Mouse (Mus musculus) heart, embryonic 16.5 days (tissue): Measurements from ENCODE around the gene Mcl1. TPM values are rescaled to one million over a fixed set of nuclear protein-coding genes. Genes with fewer than 3 reads are reported as not detected.
"Not testable (repeated sequence)": the region's sequence is repeated elsewhere in the genome, so short reads cannot be mapped to it uniquely, and the experiment has no call there.

Experiments
- ATAC-seq: fragments of 200-750 bp; cut with Nextera tagmentation; replicated peaks from 2 replicates; pipeline ENCODE4 v1.8.0; 2017; ENCODE audit warnings: moderate number of reproducible peaks; ENCODE audit not compliant: insufficient read depth, low FRiP score; ENCODE audit errors: extremely low read depth
- H3K27ac ChIP-seq: fragments of 300-500 bp; sonication (generic); 2 replicates; pipeline ENCODE4 v1.5.1; 2014; ENCODE audit warnings: mild to moderate bottlenecking, low read length, control low read depth, moderate library complexity
- H3K27me3 ChIP-seq: fragments of 300-500 bp; sonication (generic); 2 replicates; pipeline ENCODE4 v1.6.1; 2014; ENCODE audit warnings: low read length, mixed read lengths; ENCODE audit not compliant: control insufficient read depth, insufficient read depth
- H3K36me3 ChIP-seq: fragments of 300-500 bp; sonication (generic); 2 replicates; pipeline ENCODE4 v1.6.1; 2014; ENCODE audit not compliant: control insufficient read depth, insufficient read depth
- H3K4me1 ChIP-seq: fragments of 300-500 bp; sonication (generic); 2 replicates; pipeline ENCODE4 v1.6.1; 2014; ENCODE audit warnings: low read length, mixed read lengths; ENCODE audit not compliant: control insufficient read depth, insufficient read depth
- H3K4me2 ChIP-seq: fragments of 300-500 bp; sonication (generic); 2 replicates; pipeline ENCODE4 v1.6.1; 2014; ENCODE audit warnings: low read depth, mild to moderate bottlenecking, control low read depth, low read length
- H3K4me3 ChIP-seq: fragments of 300-500 bp; sonication (generic); 2 replicates; pipeline ENCODE4 v1.5.1; 2014; ENCODE audit warnings: mild to moderate bottlenecking, control low read depth, low read length
- H3K9ac ChIP-seq: fragments of 300-500 bp; sonication (generic); 2 replicates; pipeline ENCODE4 v1.6.1; 2014; ENCODE audit warnings: low read length, control low read depth
- H3K9me3 ChIP-seq: fragments of 300-500 bp; sonication (generic); replicated peaks from 2 replicates; pipeline ENCODE4 v1.6.1; 2016; ENCODE audit warnings: low read length; ENCODE audit not compliant: control insufficient read depth
- WGBS: fragments of 180-500 bp; shearing (Covaris S2); extraction: QIAGEN DNeasy Blood & Tissue Kit; methylation state at CpG from one replicate; pipeline ENCODE4 v1.1.7; 2014; 5-methylcytosine and 5-hydroxymethylcytosine counted together
- polyA plus RNA-seq: library from polyadenylated mRNA; unstranded; fragments of >200 nt; fragmentation: Nextera tagmentation; extraction: Ambion mirVana; gene quantifications from 2 replicates; pipeline ENCODE4 v1.2.1, GENCODE M21; 2015

Gene Mcl1
- 31.9 and 38.3 TPM in 2 replicates for polyA plus RNA-seq

DNA sequence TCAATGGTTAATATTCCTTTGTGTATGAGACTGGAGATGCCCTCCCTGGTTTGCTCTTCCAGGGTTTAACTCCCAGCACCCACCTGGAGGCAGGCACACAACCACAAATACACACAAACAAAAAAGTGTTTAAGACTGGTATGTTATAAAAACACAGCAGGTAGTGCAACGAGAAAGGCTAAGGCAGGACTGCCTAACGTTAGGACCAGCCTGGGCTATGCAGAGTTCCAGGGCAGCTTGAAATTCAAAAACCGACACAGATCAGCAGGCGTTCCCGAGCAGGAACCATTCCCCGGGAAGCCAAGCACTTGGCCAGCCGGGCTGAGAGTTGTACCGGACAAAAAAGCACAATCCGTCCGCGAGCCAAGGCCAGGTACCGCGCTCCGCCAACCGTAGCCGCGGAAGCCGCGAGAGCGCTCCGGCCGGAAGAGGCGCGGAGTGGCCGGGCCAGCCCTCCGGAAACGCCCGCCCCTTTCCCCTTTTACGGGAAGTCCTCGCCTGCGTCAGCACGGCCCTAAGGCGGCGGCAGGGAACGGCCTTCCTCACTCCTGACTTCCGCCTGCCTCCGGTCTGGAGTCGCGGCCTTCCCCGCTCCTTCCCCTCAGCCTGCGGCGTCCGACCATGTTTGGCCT, at the start of gene Mcl1:
Gene Mcl1, plus strand, starts transcription at position 553 of the 632 bp plus-strand sequence.
- peak; percentile 97 for ATAC-seq
- Histone ChIP-seq H3K27me3 (no peaks in the 10 kb centered on the region), H3K36me3 (peaks cover 11% of the 10 kb centered on the region; the same call in 1 of the 2 replicates), H3K4me1 (peaks cover 29% of the 10 kb centered on the region), H3K9me3 (no peaks in the 10 kb centered on the region), H3K4me3 (peak within 1 kb of the TSS; percentile 99), H3K4me2 (peak within 1 kb of the TSS; percentile 85), H3K9ac (peak within 1 kb of the TSS; percentile 100), H3K27ac (peak within 1 kb of the TSS; percentile 99)
- WGBS = under 1% methylated on average over 41 of the region's 43 CpGs

DNA sequence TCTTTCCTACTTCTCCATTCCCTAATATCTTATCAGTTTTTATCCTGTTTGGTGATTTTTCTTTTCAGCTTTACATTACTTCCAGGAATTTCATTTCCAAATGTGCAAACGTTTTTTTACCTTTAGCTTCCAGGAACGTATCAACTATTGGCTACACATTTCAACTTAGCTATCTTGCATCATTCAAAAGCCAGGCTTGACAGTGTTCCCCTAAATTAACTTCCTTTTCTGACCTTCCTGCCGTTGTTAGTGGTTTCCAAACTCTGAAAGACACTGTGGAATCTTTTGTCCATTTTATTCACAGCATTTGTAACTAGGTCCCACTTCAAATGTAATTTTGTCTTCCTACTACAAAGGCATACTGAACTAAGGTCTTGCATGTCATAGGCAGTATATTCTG, 49.4 kb upstream of the Mcl1 start:
- Histone ChIP-seq H3K4me2 (no peak overlapping the region), H3K9ac (no peak overlapping the region), H3K27ac (no peak overlapping the region), H3K36me3 (peaks cover 24% of the 10 kb centered on the region; the same call in 1 of the 2 replicates), H3K9me3 (no peaks in the 10 kb centered on the region), H3K27me3 (no peaks in the 10 kb centered on the region), H3K4me1 (peaks cover 8% of the 10 kb centered on the region), H3K4me3 (no peak overlapping the region)
- WGBS = 63% methylated on average over 3 of the region's 3 CpGs
- ATAC-seq = no peak

GRCm38 (mm10) chr3:95613996-95614395, 44.6 kb upstream of the Mcl1 start:
- Histone ChIP-seq H3K4me3 (no peak overlapping the region), H3K27ac (no peak overlapping the region), H3K4me1 (0 out of 2 replicates have a peak, but pooled peaks cover 2% of the 10 kb centered on the region), H3K27me3 (no peaks in the 10 kb centered on the region), H3K9ac (no peak overlapping the region), H3K4me2 (no peak overlapping the region), H3K9me3 (no peaks in the 10 kb centered on the region), H3K36me3 (peaks cover 38% of the 10 kb centered on the region)
- ATAC-seq = no peak
- 87% methylated on average over 1 of the region's 1 CpGs for WGBS

- H3K27ac ChIP-seq = no peak overlapping the region
- no peaks in the 10 kb centered on the region for H3K9me3 ChIP-seq
- no peaks in the 10 kb centered on the region for H3K4me1 ChIP-seq
- ATAC-seq = no peak
- WGBS = 61% methylated on average over 1 of the region's 1 CpGs
- no peak overlapping the region for H3K9ac ChIP-seq
- H3K27me3 ChIP-seq = no peaks in the 10 kb centered on the region
- no peak overlapping the region for H3K4me3 ChIP-seq
- H3K36me3 ChIP-seq = peaks cover 26% of the 10 kb centered on the region
- no peak overlapping the region for H3K4me2 ChIP-seq
These were observed 40.1 kb upstream of the Mcl1 start for GRCm38 (mm10) chr3:95618511-95618910.

- Histone ChIP-seq H3K4me3 (no peak overlapping the region), H3K36me3 (peaks cover 20% of the 10 kb centered on the region), H3K9ac (no peak overlapping the region), H3K27ac (no peak overlapping the region), H3K9me3 (no peaks in the 10 kb centered on the region), H3K4me1 (peaks cover 7% of the 10 kb centered on the region), H3K4me2 (no peak overlapping the region), H3K27me3 (no peaks in the 10 kb centered on the region)
- no peak for ATAC-seq
- WGBS = 60% methylated on average over 1 of the region's 1 CpGs
These were observed 37.3 kb upstream of the Mcl1 start for GRCm38 (mm10) chr3:95621241-95621640.

- H3K9me3 ChIP-seq, H3K9ac ChIP-seq, H3K4me3 ChIP-seq, ATAC-seq, H3K27me3 ChIP-seq, H3K27ac ChIP-seq, H3K4me2 ChIP-seq, H3K4me1 ChIP-seq: not testable (repeated sequence)
- H3K36me3 ChIP-seq = peaks cover 14% of the 10 kb centered on the region
- WGBS = 87% methylated on average over 18 of the region's 20 CpGs
These were observed 36.2 kb upstream of the Mcl1 start for GRCm38 (mm10) chr3:95622421-95622820.

DNA sequence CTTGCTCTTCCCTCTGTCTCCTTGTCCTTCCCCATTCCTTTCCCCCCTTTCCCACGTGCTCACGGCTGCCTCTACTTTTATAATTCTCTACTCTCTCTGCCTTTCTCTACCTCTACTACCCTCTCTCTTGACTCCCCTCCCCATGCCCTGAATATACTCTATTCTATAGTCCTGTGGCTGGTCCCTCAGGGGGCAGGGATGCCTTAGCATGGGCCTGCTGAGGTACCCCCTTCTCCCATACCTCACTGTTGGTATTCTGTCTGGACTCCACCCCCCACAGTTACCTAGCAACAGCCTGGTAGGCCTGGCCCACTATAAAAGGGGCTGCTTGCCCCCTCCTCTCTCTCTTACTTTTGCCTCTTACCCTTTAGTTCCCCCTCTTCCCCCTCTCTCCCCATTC, 35.0 kb upstream of the Mcl1 start:
- H3K27me3 ChIP-seq = no peaks in the 10 kb centered on the region
- WGBS = 58% methylated on average over 2 of the region's 2 CpGs
- no peak overlapping the region for H3K4me2 ChIP-seq
- no peak for ATAC-seq
- H3K4me1 ChIP-seq = peaks cover 9% of the 10 kb centered on the region
- H3K4me3 ChIP-seq = no peak overlapping the region
- no peak overlapping the region for H3K9ac ChIP-seq
- H3K9me3 ChIP-seq = no peaks in the 10 kb centered on the region
- peaks cover 10% of the 10 kb centered on the region for H3K36me3 ChIP-seq
- H3K27ac ChIP-seq = no peak overlapping the region

GRCm38 (mm10) chr3:95623991-95624515, 34.5 kb upstream of the Mcl1 start:
- H3K27me3 ChIP-seq, H3K9me3 ChIP-seq, H3K4me1 ChIP-seq, ATAC-seq: not testable (repeated sequence)
- H3K36me3 ChIP-seq = peaks cover 14% of the 10 kb centered on the region
- peak overlapping the region; percentile 63 for H3K9ac ChIP-seq
- peak overlapping the region; percentile 82 for H3K27ac ChIP-seq
- WGBS = 68% methylated on average over 5 of the region's 5 CpGs
- peak overlapping the region; percentile 72 for H3K4me3 ChIP-seq
- H3K4me2 ChIP-seq = peak overlapping the region; percentile 60

- Histone ChIP-seq H3K9me3 (no peaks in the 10 kb centered on the region), H3K27me3 (no peaks in the 10 kb centered on the region), H3K4me2 (peak within 1 kb of the TSS; percentile 89), H3K27ac (peak within 1 kb of the TSS; percentile 84), H3K9ac (peak within 1 kb of the TSS; percentile 75), H3K4me3 (peak within 1 kb of the TSS; percentile 72), H3K4me1 (peaks cover 9% of the 10 kb centered on the region), H3K36me3 (peaks cover 21% of the 10 kb centered on the region)
- peak; percentile 98 for ATAC-seq
- under 1% methylated on average over 44 of the region's 44 CpGs for WGBS
These were observed 33.7 kb upstream of the Mcl1 start, which contains the start of gene Ensa for GRCm38 (mm10) chr3:95624628-95625503. Gene Ensa, plus strand, starts transcription at chr3:95624993.
